Mouse (Mus musculus): ENCODE results near the gene Cacna1e. TPM values are rescaled to one million over a fixed set of nuclear protein-coding genes. Genes with fewer than 3 reads are reported as not detected.

Gene Cacna1e
- polyA plus RNA-seq, 1 experiment from 2014 or later: 0.49 TPM

DNA sequence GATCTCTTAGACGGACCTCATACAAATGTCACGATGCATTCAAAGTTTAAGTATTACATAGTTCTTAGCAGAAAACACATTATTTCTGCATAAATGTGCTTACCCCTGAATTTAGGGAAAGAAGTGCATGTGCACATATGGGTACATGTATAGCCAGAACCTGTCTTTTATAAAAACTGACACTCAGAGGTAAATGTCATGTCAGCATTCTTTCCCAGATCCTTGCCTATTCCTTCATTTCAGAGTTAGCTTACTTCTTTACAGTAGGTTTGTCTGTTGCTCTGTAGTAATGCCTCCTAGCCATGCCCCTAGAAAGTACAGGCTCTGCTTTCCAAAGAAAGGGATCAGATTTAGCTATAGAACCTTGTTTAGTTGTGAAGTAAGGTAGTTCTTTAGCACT, 369.0 kb downstream of the Cacna1e start:
- ATAC-seq (ENCODE audit: insufficient number of reproducible peaks, low FRiP score, low TSS enrichment, low read depth): no peak
- H3K4me1 ChIP-seq (ENCODE audit: control insufficient read depth, insufficient read depth, low read length): no peaks in the 10 kb centered on the region
- no peak overlapping the region for H3K9ac ChIP-seq (ENCODE audit: low read length)
- H3K9me3 ChIP-seq (ENCODE audit: control insufficient read depth, low read length): no peaks in the 10 kb centered on the region
- H3K36me3 ChIP-seq (ENCODE audit: control insufficient read depth, insufficient read depth, low read length): no peaks in the 10 kb centered on the region
- H3K4me2 ChIP-seq (ENCODE audit: low read depth, severe bottlenecking): no peak overlapping the region
- H3K4me3 ChIP-seq (ENCODE audit: low read depth, low read length): no peak overlapping the region
- no peaks in the 10 kb centered on the region for H3K27me3 ChIP-seq (ENCODE audit: control insufficient read depth, insufficient read depth, low read length)
- WGBS: 93% methylated on average over 2 of the region's 2 CpGs
- DNase-seq (ENCODE audit: low spot score): no peak
- no peak overlapping the region for H3K27ac ChIP-seq (replicated peaks; ENCODE audit: low read depth, low read length)

DNA sequence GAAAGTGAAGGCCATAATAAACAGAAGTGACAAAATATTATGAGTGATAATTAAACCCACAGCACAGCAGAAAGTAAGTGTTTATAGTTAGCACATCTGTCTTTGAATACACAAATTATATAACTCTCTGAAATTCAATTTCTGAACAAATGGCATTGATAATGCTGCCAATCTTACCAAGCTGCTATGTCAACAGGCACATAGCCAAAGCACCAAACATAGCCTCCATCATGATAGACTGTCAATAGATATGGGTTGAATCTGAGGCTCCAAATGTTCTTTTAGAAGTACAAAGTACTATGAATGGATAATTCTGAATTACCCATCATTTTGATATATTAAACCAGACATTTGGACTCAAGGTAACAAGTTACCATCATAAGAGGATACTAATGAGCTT, 372.6 kb downstream of the Cacna1e start:
- Histone ChIP-seq H3K27me3 (ENCODE audit: control insufficient read depth, insufficient read depth, low read length) (no peaks in the 10 kb centered on the region), H3K9me3 (ENCODE audit: control insufficient read depth, low read length) (no peaks in the 10 kb centered on the region)
- DNase-seq (ENCODE audit: low spot score): no peak

DNA sequence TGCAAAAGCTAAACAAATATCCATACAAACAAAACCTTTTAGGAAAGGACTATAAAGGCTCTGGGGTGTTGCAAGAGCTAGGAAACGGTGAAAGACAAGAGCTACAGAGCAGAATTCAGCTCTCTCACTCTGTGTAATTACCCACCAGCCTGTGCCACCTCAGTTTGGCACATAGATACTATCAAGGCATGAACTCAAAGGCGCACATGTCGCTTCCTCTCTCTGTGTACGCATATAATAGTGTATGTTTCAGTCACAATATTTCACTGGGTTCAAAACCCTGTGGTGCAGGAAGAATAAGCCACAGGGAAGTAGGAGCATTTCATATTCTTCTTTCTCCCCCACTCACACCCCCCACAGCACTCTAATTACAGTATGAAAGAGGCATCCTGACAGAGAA, 380.3 kb downstream of the Cacna1e start:
- WGBS: 73% methylated on average over 4 of the region's 4 CpGs
- no peak for ATAC-seq (ENCODE audit: insufficient number of reproducible peaks, low FRiP score, low TSS enrichment, low read depth)
- no peaks in the 10 kb centered on the region for H3K36me3 ChIP-seq (ENCODE audit: control insufficient read depth, insufficient read depth, low read length)

More for the DNA sequence above, 372.6 kb downstream of the Cacna1e start:
- Histone ChIP-seq H3K36me3 (ENCODE audit: control insufficient read depth, insufficient read depth, low read length) (no peaks in the 10 kb centered on the region), H3K4me3 (ENCODE audit: low read depth, low read length) (no peak overlapping the region), H3K9ac (ENCODE audit: low read length) (no peak overlapping the region), H3K4me2 (ENCODE audit: low read depth, severe bottlenecking) (no peak overlapping the region), H3K4me1 (ENCODE audit: control insufficient read depth, insufficient read depth, low read length) (no peaks in the 10 kb centered on the region), H3K27ac (replicated peaks; ENCODE audit: low read depth, low read length) (no peak overlapping the region)
- ATAC-seq (ENCODE audit: insufficient number of reproducible peaks, low FRiP score, low TSS enrichment, low read depth): no peak

DNA sequence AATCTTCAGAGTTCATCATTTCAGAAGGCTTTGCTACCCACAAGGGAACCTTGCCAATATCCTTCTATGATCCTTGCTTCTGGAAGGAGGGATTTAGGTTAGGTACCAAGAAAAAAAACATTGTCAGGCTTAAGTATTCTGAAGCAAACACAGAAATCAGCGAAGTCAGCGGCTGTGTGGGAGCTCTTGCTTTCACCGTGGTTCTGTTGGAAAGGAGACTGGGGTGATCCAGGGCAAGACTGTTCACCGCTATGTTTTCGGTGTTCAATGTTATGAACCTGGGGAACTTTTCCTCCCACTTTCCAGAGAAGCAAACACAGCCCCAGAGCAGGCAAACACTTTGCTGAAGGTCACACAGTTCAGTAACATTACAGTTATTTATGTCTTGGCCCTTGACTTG, 383.4 kb downstream of the Cacna1e start:
- H3K27ac ChIP-seq (replicated peaks; ENCODE audit: low read depth, low read length): no peak overlapping the region
- H3K36me3 ChIP-seq (ENCODE audit: control insufficient read depth, insufficient read depth, low read length): no peaks in the 10 kb centered on the region
- no peak overlapping the region for H3K9ac ChIP-seq (ENCODE audit: low read length)
- ATAC-seq (ENCODE audit: insufficient number of reproducible peaks, low FRiP score, low TSS enrichment, low read depth) (no peak), DNase-seq (ENCODE audit: low spot score) (no peak)
- 86% methylated on average over 5 of the region's 5 CpGs for WGBS
- no peaks in the 10 kb centered on the region for H3K9me3 ChIP-seq (ENCODE audit: control insufficient read depth, low read length)
- H3K4me2 ChIP-seq (ENCODE audit: low read depth, severe bottlenecking): no peak overlapping the region
- H3K27me3 ChIP-seq (ENCODE audit: control insufficient read depth, insufficient read depth, low read length): no peaks in the 10 kb centered on the region
- no peaks in the 10 kb centered on the region for H3K4me1 ChIP-seq (ENCODE audit: control insufficient read depth, insufficient read depth, low read length)
- no peak overlapping the region for H3K4me3 ChIP-seq (ENCODE audit: low read depth, low read length)

More for the DNA sequence above, 380.3 kb downstream of the Cacna1e start:
- DNase-seq (ENCODE audit: low spot score): no peak
- Histone ChIP-seq H3K9me3 (ENCODE audit: control insufficient read depth, low read length) (no peaks in the 10 kb centered on the region), H3K9ac (ENCODE audit: low read length) (no peak overlapping the region), H3K27me3 (ENCODE audit: control insufficient read depth, insufficient read depth, low read length) (no peaks in the 10 kb centered on the region), H3K4me2 (ENCODE audit: low read depth, severe bottlenecking) (no peak overlapping the region), H3K4me3 (ENCODE audit: low read depth, low read length) (no peak overlapping the region), H3K4me1 (ENCODE audit: control insufficient read depth, insufficient read depth, low read length) (no peaks in the 10 kb centered on the region), H3K27ac (replicated peaks; ENCODE audit: low read depth, low read length) (no peak overlapping the region)

DNA sequence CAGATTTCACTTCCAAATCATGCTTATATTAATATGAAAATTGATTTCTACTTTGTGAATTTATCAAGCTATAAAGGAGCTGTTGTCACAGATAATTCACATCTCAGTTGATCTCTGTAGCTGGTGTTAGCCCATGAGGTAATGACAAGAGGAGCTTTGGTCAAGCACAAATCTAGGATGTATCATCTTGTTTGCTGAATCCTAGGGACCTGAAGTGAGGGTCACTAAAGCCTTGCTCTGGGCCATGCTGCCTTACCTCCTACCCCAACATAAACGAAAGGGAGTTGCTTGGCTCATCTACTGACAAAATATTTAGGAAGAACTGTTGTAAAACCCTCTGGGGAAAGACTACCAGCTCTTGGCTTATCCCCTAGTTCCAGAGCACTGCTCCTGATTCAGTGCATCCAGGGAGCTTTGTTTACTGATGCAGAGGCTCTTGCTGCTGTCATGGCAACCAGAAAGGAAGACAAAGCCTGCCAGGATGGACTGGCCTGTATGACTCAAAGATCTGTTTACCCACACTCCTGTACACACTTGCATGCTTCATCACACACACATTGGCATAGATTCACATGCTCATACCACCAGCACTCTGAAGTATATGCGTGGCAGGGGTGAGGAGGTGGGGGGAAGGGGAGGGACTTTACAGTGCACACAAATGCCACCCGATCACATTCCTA, 384.0 kb downstream of the Cacna1e start:
- Histone ChIP-seq H3K27ac (replicated peaks; ENCODE audit: low read depth, low read length) (no peak overlapping the region), H3K36me3 (ENCODE audit: control insufficient read depth, insufficient read depth, low read length) (no peaks in the 10 kb centered on the region), H3K4me2 (ENCODE audit: low read depth, severe bottlenecking) (no peak overlapping the region), H3K4me1 (ENCODE audit: control insufficient read depth, insufficient read depth, low read length) (no peaks in the 10 kb centered on the region), H3K9me3 (ENCODE audit: control insufficient read depth, low read length) (no peaks in the 10 kb centered on the region), H3K27me3 (ENCODE audit: control insufficient read depth, insufficient read depth, low read length) (no peaks in the 10 kb centered on the region), H3K4me3 (ENCODE audit: low read depth, low read length) (no peak overlapping the region), H3K9ac (ENCODE audit: low read length) (no peak overlapping the region)
- WGBS: 68% methylated on average over 3 of the region's 3 CpGs
- ATAC-seq (ENCODE audit: insufficient number of reproducible peaks, low FRiP score, low TSS enrichment, low read depth) (no peak), DNase-seq (ENCODE audit: low spot score) (no peak)

DNA sequence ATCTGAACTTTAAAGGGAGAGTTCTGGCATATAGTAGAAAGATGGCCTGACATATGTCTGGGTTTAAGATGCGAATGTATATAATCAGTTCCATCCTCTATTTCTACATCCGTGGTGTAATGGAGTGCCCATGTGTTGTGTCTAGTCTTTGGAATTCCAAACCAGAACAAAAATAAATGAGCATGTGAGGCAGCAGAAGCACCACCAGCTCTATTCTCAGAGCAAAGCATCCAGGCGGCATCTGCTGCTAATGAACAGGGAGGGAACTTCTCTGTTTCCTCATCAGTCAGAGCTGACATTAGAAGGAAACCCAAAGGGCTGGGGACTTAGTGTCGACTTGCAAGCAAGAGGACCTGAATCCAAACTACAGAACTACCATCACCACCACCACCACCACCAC, 385.5 kb downstream of the Cacna1e start:
- ATAC-seq (ENCODE audit: insufficient number of reproducible peaks, low FRiP score, low TSS enrichment, low read depth) (no peak), DNase-seq (ENCODE audit: low spot score) (no peak)
- Histone ChIP-seq H3K9ac (ENCODE audit: low read length) (no peak overlapping the region), H3K4me1 (ENCODE audit: control insufficient read depth, insufficient read depth, low read length) (no peaks in the 10 kb centered on the region), H3K9me3 (ENCODE audit: control insufficient read depth, low read length) (no peaks in the 10 kb centered on the region), H3K27me3 (ENCODE audit: control insufficient read depth, insufficient read depth, low read length) (no peaks in the 10 kb centered on the region), H3K4me3 (ENCODE audit: low read depth, low read length) (no peak overlapping the region), H3K27ac (replicated peaks; ENCODE audit: low read depth, low read length) (no peak overlapping the region), H3K4me2 (ENCODE audit: low read depth, severe bottlenecking) (no peak overlapping the region), H3K36me3 (ENCODE audit: control insufficient read depth, insufficient read depth, low read length) (no peaks in the 10 kb centered on the region)
- 65% methylated on average over 4 of the region's 4 CpGs for WGBS

DNA sequence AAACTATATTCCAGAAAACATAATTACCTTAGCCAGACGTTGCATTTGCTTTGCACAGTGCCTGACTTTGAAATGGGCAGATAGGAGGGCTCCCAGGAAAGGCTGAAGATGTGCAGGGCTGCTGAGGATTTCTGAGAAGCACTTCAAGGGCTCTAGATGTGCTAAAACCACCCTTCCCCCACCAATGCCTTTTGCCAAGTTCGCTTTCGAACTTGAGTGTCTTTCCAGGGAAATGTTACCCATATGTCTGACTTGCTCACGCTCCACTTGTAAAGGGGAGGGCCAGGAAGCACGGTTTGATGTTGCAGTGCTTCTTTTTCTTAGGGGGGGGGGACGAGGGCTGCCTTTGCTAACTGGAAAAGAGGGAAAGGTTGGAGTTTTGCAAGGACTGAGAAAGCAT, 393.2 kb downstream of the Cacna1e start:
- 55% methylated on average over 6 of the region's 6 CpGs for whole genome bisulfite sequencing
- no peak overlapping the region for H3K4me3 ChIP-seq (ENCODE audit: low read depth, low read length)
- no peaks in the 10 kb centered on the region for H3K36me3 ChIP-seq (ENCODE audit: control insufficient read depth, insufficient read depth, low read length)
- DNase-seq (ENCODE audit: low spot score) (no peak), ATAC-seq (ENCODE audit: insufficient number of reproducible peaks, low FRiP score, low TSS enrichment, low read depth) (no peak)
- no peak overlapping the region for H3K27ac ChIP-seq (replicated peaks; ENCODE audit: low read depth, low read length)
- H3K4me1 ChIP-seq (ENCODE audit: control insufficient read depth, insufficient read depth, low read length): no peaks in the 10 kb centered on the region
- H3K9ac ChIP-seq (ENCODE audit: low read length): no peak overlapping the region
- H3K27me3 ChIP-seq (ENCODE audit: control insufficient read depth, insufficient read depth, low read length): no peaks in the 10 kb centered on the region
- H3K9me3 ChIP-seq (ENCODE audit: control insufficient read depth, low read length): no peaks in the 10 kb centered on the region
- no peak overlapping the region for H3K4me2 ChIP-seq (ENCODE audit: low read depth, severe bottlenecking)

DNA sequence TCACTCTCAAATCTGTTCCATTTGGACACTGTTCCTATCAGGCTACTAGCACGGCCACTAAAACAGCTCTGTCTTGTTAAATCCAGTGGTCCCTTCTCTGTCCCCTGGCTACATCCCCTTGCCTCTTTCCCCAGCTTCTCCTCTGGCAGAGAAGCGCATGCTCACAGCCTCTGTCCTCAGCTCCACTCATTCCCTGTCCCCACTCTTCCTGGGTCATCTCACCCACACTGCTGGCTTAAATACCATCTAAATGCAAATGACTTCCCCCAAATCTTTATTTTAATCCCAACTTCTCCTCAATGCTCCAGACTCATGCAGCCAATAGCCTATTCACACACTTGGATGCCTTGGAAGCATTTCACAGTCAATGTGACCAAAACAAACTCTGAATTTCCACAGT, 407.6 kb downstream of the Cacna1e start:
- 92% methylated on average over 2 of the region's 2 CpGs for WGBS
- no peak for DNase-seq (ENCODE audit: low spot score)
- no peaks in the 10 kb centered on the region for H3K4me1 ChIP-seq (ENCODE audit: control insufficient read depth, insufficient read depth, low read length)
- no peaks in the 10 kb centered on the region for H3K36me3 ChIP-seq (ENCODE audit: control insufficient read depth, insufficient read depth, low read length)
- H3K4me3 ChIP-seq (ENCODE audit: low read depth, low read length): no peak overlapping the region
- no peak overlapping the region for H3K27ac ChIP-seq (replicated peaks; ENCODE audit: low read depth, low read length)
- no peak overlapping the region for H3K9ac ChIP-seq (ENCODE audit: low read length)
- no peak for ATAC-seq (ENCODE audit: insufficient number of reproducible peaks, low FRiP score, low TSS enrichment, low read depth)
- H3K9me3 ChIP-seq (ENCODE audit: control insufficient read depth, low read length): no peaks in the 10 kb centered on the region
- H3K4me2 ChIP-seq (ENCODE audit: low read depth, severe bottlenecking): no peak overlapping the region
- no peaks in the 10 kb centered on the region for H3K27me3 ChIP-seq (ENCODE audit: control insufficient read depth, insufficient read depth, low read length)

DNA sequence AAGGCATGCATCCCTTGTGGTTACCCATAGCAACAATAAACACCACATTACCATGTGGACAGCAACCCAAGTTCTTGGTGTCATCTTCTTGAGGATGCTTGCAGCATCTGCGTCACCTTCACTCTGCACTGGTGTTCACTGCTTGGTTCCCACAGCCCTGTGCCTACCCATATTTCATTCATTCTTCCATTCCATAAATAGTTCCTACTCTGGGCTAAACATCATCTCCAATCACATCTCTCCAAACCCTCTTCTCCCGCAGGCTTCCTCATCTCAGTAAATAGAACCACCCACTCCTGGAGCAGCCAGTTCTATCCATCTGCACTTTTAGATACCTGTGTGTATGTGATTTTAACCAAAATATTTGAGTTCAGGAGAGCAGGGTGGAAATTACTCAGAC, 408.6 kb downstream of the Cacna1e start:
- Histone ChIP-seq H3K4me3 (ENCODE audit: low read depth, low read length) (no peak overlapping the region), H3K9ac (ENCODE audit: low read length) (no peak overlapping the region), H3K4me2 (ENCODE audit: low read depth, severe bottlenecking) (no peak overlapping the region), H3K9me3 (ENCODE audit: control insufficient read depth, low read length) (no peaks in the 10 kb centered on the region), H3K27ac (replicated peaks; ENCODE audit: low read depth, low read length) (no peak overlapping the region), H3K36me3 (ENCODE audit: control insufficient read depth, insufficient read depth, low read length) (no peaks in the 10 kb centered on the region), H3K27me3 (ENCODE audit: control insufficient read depth, insufficient read depth, low read length) (no peaks in the 10 kb centered on the region), H3K4me1 (ENCODE audit: control insufficient read depth, insufficient read depth, low read length) (no peaks in the 10 kb centered on the region)
- DNase-seq (ENCODE audit: low spot score) (no peak), ATAC-seq (ENCODE audit: insufficient number of reproducible peaks, low FRiP score, low TSS enrichment, low read depth) (no peak)
- 95% methylated on average over 2 of the region's 2 CpGs for WGBS
